Mouse (Mus musculus): ENCODE results near the gene Phc3.

DNA sequence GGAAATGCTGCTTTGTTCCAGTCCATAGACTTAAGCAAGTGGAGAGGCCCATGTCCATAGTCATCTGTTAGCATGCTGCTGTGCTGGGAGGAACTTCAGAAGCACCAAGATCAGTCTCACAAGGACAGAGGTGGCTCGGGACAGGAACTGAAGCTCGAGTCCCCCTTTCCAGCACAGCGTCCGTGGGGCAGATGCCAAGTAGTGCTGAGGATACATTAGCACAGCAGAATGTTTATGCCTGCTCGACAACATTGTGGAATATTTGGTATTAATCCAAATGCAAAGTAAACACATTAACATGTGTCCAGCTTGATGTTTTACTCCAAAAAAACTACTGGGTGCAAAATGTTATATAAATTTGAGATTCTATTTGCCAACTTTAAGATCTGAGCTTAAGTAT lies 72.5 kb downstream of the Phc3 start:
- TF ChIP-seq EP300 (IDR thresholded peaks at IDR 0.05) (no peak), CTCF (IDR thresholded peaks at IDR 0.05) (no peak)

Data from lung, postnatal 0 days (tissue).